Mouse (Mus musculus) cortical plate, adult 2 months (tissue): ENCODE measurements around the gene Bbs9.

ENCODE experiments used
- CTCF ChIP-seq: fragments of 200-500 bp; IDR thresholded peaks from 2 replicates; pipeline ENCODE4 v1.5.1; 2011; ENCODE audit warnings: mild to moderate bottlenecking, control low read depth, low read length; ENCODE audit not compliant: insufficient read depth; ENCODE audit errors: extremely low read depth
- POLR2A ChIP-seq: fragments of 200-500 bp; IDR thresholded peaks from 2 replicates; pipeline ENCODE4 v1.6.1; 2011; ENCODE audit warnings: mild to moderate bottlenecking, low read length, control low read depth; ENCODE audit not compliant: insufficient read depth; ENCODE audit errors: extremely low read depth

DNA sequence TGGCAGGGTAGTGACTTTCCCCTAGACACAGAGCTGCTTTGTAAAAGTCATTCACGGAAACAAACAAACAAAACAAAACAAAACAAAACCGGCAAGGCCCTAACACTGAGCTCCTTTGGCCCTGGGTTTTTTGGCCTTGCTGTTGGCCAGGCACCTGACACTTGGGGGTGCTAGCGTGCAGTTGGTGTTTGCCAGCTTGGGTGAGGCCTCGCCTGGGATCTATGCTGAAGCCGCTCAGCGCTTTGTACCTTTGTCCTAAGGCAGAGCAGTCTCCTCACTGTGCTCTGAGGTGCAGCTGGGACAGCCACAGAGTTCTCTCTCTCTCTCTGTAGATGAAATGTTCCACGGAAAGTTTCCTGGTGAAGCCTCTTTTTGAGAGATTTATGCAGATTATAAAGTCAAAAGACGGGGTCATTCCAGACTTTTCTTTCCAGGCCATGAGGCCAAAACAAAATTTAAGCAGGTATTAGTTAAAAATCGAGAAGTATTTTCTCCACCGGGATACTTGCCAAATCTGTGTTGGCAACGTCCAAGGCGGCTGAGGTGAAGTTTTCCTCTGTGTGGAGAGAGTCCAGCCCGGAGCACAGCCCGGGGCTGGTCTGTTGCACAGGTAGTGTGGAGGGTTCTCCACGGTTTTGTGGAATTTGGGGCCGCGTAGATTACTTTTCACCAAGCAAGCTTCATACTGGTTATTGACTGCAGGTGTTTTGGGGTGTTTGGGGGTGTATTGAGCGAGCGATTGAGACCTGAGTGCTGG is 233.6 kb downstream of the Bbs9 start:
- no peak for TF ChIP-seq POLR2A
- TF ChIP-seq CTCF, result peak; percentile 66
